Mouse (Mus musculus): ENCODE data around the gene Baiap2l1.

Gene Baiap2l1

GRCm38 (mm10) chr5:144287267-144287820 lies 70.6 kb downstream of the Baiap2l1 start:
- in situ Hi-C loops (cut with MboI, MseI): no loop called here

GRCm38 (mm10) chr5:144286591-144287266 lies 71.2 kb downstream of the Baiap2l1 start:
- in situ Hi-C loops (cut with MboI, MseI): no loop called here

GRCm38 (mm10) chr5:144284599-144284998 lies 73.3 kb downstream of the Baiap2l1 start:
- in situ Hi-C loops (cut with MboI, MseI): no loop called here

- in situ Hi-C loops (cut with MboI, MseI): no loop called here
Measured at GRCm38 (mm10) chr5:144283551-144284031, 74.3 kb downstream of the Baiap2l1 start.

GRCm38 (mm10) chr5:144282470-144283260 lies 75.2 kb downstream of the Baiap2l1 start:
- in situ Hi-C loops (cut with MboI, MseI): no loop called here

- in situ Hi-C loops (cut with MboI, MseI): no loop called here
Measured at GRCm38 (mm10) chr5:144279926-144280325, 78.0 kb downstream of the Baiap2l1 start.

GRCm38 (mm10) chr5:144279081-144279541 lies 78.8 kb downstream of the Baiap2l1 start:
- in situ Hi-C loops (cut with MboI, MseI): no loop called here

GRCm38 (mm10) chr5:144278374-144278960 lies 79.4 kb downstream of the Baiap2l1 start:
- in situ Hi-C loops (cut with MboI, MseI): no loop called here

GRCm38 (mm10) chr5:144276898-144277630 lies 80.8 kb downstream of the Baiap2l1 start:
- in situ Hi-C loops (cut with MboI, MseI): no loop called here

GRCm38 (mm10) chr5:144274904-144275303 lies 83.0 kb downstream of the Baiap2l1 start:
- in situ Hi-C loops (cut with MboI, MseI): no loop called here

- in situ Hi-C loops (cut with MboI, MseI): no loop called here
Measured at GRCm38 (mm10) chr5:144271772-144272171, 86.1 kb downstream of the Baiap2l1 start.

- in situ Hi-C loops (cut with MboI, MseI): no loop called here
Measured at GRCm38 (mm10) chr5:144271118-144271517, 86.8 kb downstream of the Baiap2l1 start.

GRCm38 (mm10) chr5:144270420-144270819 lies 87.5 kb downstream of the Baiap2l1 start:
- in situ Hi-C loops (cut with MboI, MseI): no loop called here

GRCm38 (mm10) chr5:144269926-144270325 lies 88.0 kb downstream of the Baiap2l1 start:
- in situ Hi-C loops (cut with MboI, MseI): no loop called here

- in situ Hi-C loops (cut with MboI, MseI): no loop called here
Measured at GRCm38 (mm10) chr5:144267535-144268241, 90.2 kb downstream of the Baiap2l1 start.

- in situ Hi-C loops (cut with MboI, MseI): no loop called here
Measured at GRCm38 (mm10) chr5:144263496-144263895, 94.4 kb downstream of the Baiap2l1 start.

- in situ Hi-C loops (cut with MboI, MseI): no loop called here
Measured at GRCm38 (mm10) chr5:144263082-144263481, 94.8 kb downstream of the Baiap2l1 start.

GRCm38 (mm10) chr5:144261829-144262228 lies 96.1 kb downstream of the Baiap2l1 start:
- in situ Hi-C loops (cut with MboI, MseI): no loop called here

- in situ Hi-C loops (cut with MboI, MseI): no loop called here
Measured at GRCm38 (mm10) chr5:144261309-144261708, 96.6 kb downstream of the Baiap2l1 start.

GRCm38 (mm10) chr5:144260464-144260863 lies 97.4 kb downstream of the Baiap2l1 start:
- in situ Hi-C loops (cut with MboI, MseI): no loop called here

- in situ Hi-C loops (cut with MboI, MseI): no loop called here
Measured at GRCm38 (mm10) chr5:144259228-144259627, 98.7 kb downstream of the Baiap2l1 start.

All from T-helper 2 cell (primary cell).